Mouse (Mus musculus): ENCODE measurements around the gene Rell1.

Rell1 gene

GRCm38 (mm10) chr5:63968443-63969415 lies at the start of gene Rell1:
Rell1 (minus strand) TSS chr5:63968897.
- DNase-seq (ENCODE audit: low spot score in 2 of 2): peak; percentile 97 to 99

- DNase-seq (ENCODE audit: low spot score in 2 of 2): no peak
Observed at GRCm38 (mm10) chr5:64012596-64013366, 44.1 kb upstream of the Rell1 start.

GRCm38 (mm10) chr5:64006548-64006947 lies 37.9 kb upstream of the Rell1 start:
- peak in 1 of 2 experiments; percentile 43 for DNase-seq (ENCODE audit: low spot score in 2 of 2)

DNA sequence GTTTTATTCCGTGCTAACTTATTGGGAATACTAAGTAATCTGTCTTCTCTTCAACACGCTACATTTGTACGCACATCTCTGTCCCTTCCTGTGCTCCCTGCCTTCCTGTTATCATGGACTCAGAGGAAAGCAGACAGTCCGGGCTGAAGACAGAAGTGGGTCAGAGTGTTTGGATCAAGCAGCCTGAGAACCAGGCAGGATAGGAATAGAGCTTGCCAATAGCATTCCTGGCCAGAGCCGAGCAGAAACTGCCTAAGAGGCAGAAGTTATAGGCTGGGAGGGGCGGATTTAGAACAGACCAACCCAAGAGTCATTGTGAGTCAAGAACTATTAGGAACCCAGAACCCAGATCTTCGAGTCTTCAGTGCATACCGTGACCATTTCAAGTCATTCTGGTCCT lies 34.6 kb upstream of the Rell1 start:
- no peak for DNase-seq (ENCODE audit: low spot score in 2 of 2)

DNA sequence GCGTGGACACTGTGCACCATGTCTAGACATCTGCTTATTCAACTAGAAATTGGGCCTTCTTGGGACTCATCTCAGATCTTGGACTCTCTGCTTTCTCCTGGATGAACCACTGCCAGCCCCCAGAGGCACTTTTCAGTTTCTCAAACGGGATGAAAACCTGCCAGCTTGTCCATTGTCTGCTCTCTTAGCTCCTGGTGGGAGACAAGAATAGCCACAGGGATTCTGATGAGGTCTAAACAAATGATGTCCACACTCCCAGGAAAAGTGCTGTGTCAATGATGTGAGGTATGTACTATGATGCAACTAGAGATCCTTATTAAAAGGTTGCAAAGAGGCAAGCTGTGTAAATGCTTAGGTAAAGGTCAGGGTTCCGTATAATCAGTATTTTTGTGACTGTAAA lies 25.2 kb upstream of the Rell1 start:
- DNase-seq (ENCODE audit: low spot score in 2 of 2): no peak

DNA sequence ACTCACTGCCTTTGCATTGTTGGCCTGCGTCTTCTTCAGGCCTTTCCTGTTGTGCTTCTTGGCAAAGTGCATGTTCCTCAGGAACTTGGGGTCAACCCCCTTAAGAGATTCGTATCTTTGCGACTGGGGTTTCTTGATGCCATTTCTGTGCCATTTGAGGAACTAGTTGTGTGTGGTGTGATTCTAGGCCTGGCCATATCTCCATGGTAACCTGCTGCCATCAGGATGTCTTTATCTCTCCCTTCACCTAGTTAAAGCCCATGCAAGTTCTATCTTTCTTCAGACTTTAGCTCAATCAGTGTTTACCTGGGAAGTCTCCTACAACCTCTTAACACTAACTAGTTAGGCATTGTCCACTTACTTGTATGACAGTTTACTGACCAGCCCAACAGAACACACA lies 22.0 kb upstream of the Rell1 start:
- no peak for DNase-seq (ENCODE audit: low spot score in 2 of 2)

- no peak for DNase-seq (ENCODE audit: low spot score in 2 of 2)
Observed at GRCm38 (mm10) chr5:63986337-63986736, 17.6 kb upstream of the Rell1 start.

DNA sequence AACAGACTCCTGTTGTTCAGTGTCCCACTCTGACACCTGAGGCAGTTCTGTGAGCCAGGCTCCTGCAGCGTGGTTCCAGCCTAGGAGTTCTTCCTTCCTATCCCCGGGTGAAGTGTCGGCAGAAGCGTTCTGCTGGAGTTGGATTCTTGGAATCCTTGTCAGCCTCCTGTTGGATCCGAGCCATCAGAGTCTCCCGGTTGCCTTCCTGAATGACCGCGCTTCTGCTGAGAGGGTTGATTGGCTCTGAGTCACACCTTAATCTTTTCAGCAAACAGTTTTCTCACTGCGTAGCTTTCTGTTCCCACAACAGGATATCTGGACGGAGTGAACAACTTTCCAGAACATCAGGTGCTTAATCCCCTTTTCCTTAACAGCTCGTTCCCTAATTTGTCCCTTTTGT lies 13.6 kb upstream of the Rell1 start:
- DNase-seq (ENCODE audit: low spot score in 2 of 2): no peak

DNA sequence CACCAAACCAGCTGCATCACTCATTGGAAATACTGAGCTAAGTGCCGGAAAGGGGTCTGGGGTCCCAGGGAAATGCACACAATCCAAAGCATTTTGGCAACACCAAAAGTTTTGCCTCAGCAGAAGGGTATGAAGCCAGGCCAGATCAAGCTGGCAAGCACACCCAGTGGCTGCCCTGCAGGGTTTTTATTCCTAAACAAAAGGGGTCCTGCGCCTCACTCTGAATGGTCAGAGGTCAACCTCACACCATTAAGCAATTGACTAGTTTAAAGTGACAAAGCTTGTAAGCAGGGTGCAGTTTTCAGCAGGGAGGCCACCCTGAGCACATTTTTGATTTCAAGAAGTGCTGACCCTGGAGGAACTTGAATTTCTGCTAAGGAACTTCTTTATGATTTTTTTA lies 2.3 kb upstream of the Rell1 start:
- DNase-seq (ENCODE audit: low spot score in 2 of 2): no peak

- DNase-seq (ENCODE audit: low spot score in 2 of 2): no peak
Observed at GRCm38 (mm10) chr5:63970281-63970732, 1.6 kb upstream of the Rell1 start.

GRCm38 (mm10) chr5:63969476-63970112 lies 897 bp upstream of the Rell1 start:
- no peak for DNase-seq (ENCODE audit: low spot score in 2 of 2)

- no peak for DNase-seq (ENCODE audit: low spot score in 2 of 2)
Observed at GRCm38 (mm10) chr5:63967591-63968141, 1.0 kb downstream of the Rell1 start.

DNA sequence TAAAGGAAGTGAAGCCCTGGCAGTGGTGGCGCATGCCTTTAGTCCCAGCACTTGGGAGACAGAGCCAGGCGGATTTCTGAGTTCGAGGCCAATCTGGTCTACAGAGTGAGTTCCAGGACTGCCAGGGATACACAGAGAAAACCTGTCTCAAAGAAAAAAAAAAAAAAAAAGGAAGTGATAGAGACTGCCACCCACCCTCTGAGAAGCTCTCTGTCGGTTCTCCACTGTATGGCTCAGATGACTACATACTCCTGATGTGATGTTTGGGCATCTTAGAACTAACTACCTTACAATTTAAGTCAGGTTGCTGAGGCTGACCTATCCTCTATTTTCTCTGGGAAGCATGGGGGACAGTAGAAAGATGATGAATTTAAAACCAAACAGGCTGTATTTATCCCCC lies 2.3 kb downstream of the Rell1 start:
- no peak for DNase-seq (ENCODE audit: low spot score in 2 of 2)

DNA sequence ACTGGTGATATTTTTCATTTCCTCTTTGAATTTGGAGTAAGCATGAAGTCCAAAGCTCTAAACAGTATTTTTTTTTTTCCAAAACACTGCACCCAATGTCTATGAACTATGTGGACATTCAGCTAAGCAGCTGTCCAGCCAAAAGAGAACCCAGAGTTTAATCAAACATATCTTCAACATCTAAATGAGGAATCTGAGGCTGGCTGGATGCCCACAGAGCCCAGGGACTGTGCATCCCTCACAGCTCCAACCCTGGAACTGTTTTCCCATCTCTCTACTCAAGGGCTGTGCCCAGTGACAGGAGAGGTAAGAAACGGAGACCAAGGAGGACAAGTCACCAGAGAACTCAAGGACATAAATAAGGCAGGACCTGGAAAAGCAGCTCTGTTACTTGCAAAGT lies 2.8 kb downstream of the Rell1 start:
- no peak for DNase-seq (ENCODE audit: low spot score in 2 of 2)

DNA sequence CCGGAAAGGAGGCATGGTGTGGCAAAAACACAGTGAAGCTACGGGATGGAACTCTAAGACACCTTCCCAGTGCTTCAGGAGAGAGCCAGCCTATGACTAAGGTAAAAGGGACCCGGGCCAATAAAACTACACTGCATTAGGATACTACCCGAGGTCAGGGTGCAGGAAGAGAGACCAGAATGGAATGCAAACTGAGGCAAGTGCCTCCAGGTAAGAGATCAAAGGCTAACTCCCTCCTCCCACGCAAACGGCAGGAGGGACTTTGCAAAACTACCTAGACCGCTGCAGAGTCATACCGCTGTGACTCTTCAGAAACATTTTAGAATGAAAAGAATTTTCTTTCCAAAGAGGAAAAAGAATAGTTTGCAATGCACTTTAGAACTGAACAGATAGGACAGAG lies 4.1 kb downstream of the Rell1 start:
- DNase-seq (ENCODE audit: low spot score in 2 of 2): no peak

- no peak for DNase-seq (ENCODE audit: low spot score in 2 of 2)
Observed at GRCm38 (mm10) chr5:63961726-63962125, 7.0 kb downstream of the Rell1 start.

DNA sequence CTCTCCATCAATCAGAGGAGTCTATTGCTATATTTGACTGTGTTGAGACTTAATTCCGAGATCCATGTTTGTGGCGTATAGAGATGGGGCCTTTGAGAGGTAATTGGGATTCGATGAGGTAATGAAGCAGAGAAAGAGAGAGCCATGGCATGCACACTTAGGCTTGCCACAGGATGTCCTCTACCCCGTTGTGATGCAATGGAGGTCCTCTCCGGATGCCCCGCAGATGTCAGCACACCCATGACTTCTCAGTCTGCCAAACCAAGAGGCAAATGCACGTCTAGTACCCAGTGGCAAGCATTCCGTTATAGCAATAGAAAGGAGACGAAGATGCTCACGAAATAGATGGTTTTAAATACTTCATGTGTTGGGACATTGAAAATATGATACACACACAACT lies 8.1 kb downstream of the Rell1 start:
- no peak for DNase-seq (ENCODE audit: low spot score in 2 of 2)

- no peak for DNase-seq (ENCODE audit: low spot score in 2 of 2)
Observed at GRCm38 (mm10) chr5:63958963-63959708, 9.6 kb downstream of the Rell1 start.

DNA sequence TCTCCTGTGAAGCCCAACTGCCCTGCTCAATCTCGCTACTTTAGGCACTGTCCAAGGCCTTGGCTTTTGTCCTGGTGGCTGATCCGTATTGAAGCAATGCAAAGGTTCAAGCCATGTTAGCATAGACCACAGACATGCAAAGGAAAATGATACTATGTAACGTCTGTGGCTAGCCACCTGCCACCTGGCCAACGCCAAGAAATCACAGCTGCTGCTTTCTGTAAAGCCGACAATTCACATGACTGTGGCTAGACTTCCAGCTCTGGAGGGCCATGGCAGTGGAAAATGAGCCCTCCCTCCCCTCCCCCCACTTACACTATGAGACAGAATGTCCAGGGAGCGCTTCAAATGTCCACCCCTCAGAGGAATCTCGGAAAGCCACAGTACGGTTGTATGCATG lies 11.1 kb downstream of the Rell1 start:
- DNase-seq (ENCODE audit: low spot score in 2 of 2): no peak

GRCm38 (mm10) chr5:63956411-63956810 lies 12.3 kb downstream of the Rell1 start:
- DNase-seq (ENCODE audit: low spot score in 2 of 2): no peak

- no peak for DNase-seq (ENCODE audit: low spot score in 2 of 2)
Observed at GRCm38 (mm10) chr5:63953401-63954032, 15.2 kb downstream of the Rell1 start.

Data from urinary bladder, adult 18-20 months (tissue).